Mouse (Mus musculus) cerebellum, adult 11 months (tissue): ENCODE measurements around the gene Lsg1.

Source experiments
- DNase-seq: peaks from one replicate; pipeline ENCODE4 v3.0.0; 2022

The Lsg1 gene

GRCm38 (mm10) chr16:30516993-30517392, 70.4 kb downstream of the Lsg1 start:
- DNase-seq: no peak

- DNase-seq: no peak
Measured at GRCm38 (mm10) chr16:30515418-30515817, 72.0 kb downstream of the Lsg1 start.

GRCm38 (mm10) chr16:30513050-30514024, 74.1 kb downstream of the Lsg1 start:
- no peak for DNase-seq

- DNase-seq: no peak
Measured at GRCm38 (mm10) chr16:30512375-30513049, 74.9 kb downstream of the Lsg1 start.

- no peak for DNase-seq
Measured at GRCm38 (mm10) chr16:30511563-30512340, 75.6 kb downstream of the Lsg1 start.

- DNase-seq: peak; percentile 88
Measured at GRCm38 (mm10) chr16:30510504-30511451, 76.6 kb downstream of the Lsg1 start.
